Mouse (Mus musculus): Measurements from ENCODE around the gene Proser2.

- TF ChIP-seq POLR2A (IDR thresholded peaks at IDR 0.05; ENCODE audit: insufficient read length, low read depth) (no peak), E2F4 (IDR thresholded peaks at IDR 0.05; ENCODE audit: insufficient read depth) (no peak), USF1 (IDR thresholded peaks at IDR 0.05; ENCODE audit: low read depth) (no peak), MYOG (IDR thresholded peaks at IDR 0.05; ENCODE audit: control insufficient read depth in 1 of 3, insufficient read depth in 1 of 3, insufficient read length in 2 of 3, low read depth in 2 of 3) (no peak), CEBPB (IDR thresholded peaks at IDR 0.05; ENCODE audit: insufficient read depth, poor library complexity, severe bottlenecking) (no peak), SRF (IDR thresholded peaks at IDR 0.05; ENCODE audit: control insufficient read depth, insufficient read length, low read depth) (no peak), TCF12 (IDR thresholded peaks at IDR 0.05; ENCODE audit: insufficient read depth, poor library complexity, severe bottlenecking) (no peak), MYOD1 (IDR thresholded peaks at IDR 0.05; ENCODE audit: control insufficient read depth in 1 of 3, insufficient read length in 2 of 3, low read depth in 2 of 3) (no peak), POLR2AphosphoS2 (IDR thresholded peaks at IDR 0.05; ENCODE audit: insufficient read length, low read depth) (no peak), REST (IDR thresholded peaks at IDR 0.05; ENCODE audit: insufficient read depth, insufficient read length) (no peak), TCF3 (IDR thresholded peaks at IDR 0.05; ENCODE audit: insufficient read length, low read depth) (no peak)
Observed at GRCm38 (mm10) chr2:6080037-6080436, 50.0 kb downstream of the Proser2 start.
